Mouse (Mus musculus) olfactory bulb, adult 2 months (tissue): ENCODE results near the gene Gcnt1.

ENCODE experiments used
- CTCF ChIP-seq: fragments of 200-500 bp; IDR thresholded peaks from 2 replicates; pipeline ENCODE4 v1.5.1; 2012; ENCODE audit warnings: low read depth, mild to moderate bottlenecking, low read length, moderate library complexity; ENCODE audit not compliant: insufficient read depth
- POLR2A ChIP-seq: fragments of 200-500 bp; IDR thresholded peaks from 2 replicates; pipeline ENCODE4 v1.6.1; 2012; ENCODE audit warnings: mild to moderate bottlenecking, low read depth, low read length, moderate library complexity; ENCODE audit not compliant: insufficient read depth

- TF ChIP-seq POLR2A (no peak), CTCF (no peak)
Observed at GRCm38 (mm10) chr19:17410465-17411065, 37.9 kb upstream of the Gcnt1 start.
